Mouse (Mus musculus): ENCODE measurements around the gene Maf. TPM values are rescaled to one million over a fixed set of nuclear protein-coding genes. Genes with fewer than 3 reads are reported as not detected.

Gene Maf
- polyA plus RNA-seq, 1 experiment from 2014 or later = 17.0 TPM

DNA sequence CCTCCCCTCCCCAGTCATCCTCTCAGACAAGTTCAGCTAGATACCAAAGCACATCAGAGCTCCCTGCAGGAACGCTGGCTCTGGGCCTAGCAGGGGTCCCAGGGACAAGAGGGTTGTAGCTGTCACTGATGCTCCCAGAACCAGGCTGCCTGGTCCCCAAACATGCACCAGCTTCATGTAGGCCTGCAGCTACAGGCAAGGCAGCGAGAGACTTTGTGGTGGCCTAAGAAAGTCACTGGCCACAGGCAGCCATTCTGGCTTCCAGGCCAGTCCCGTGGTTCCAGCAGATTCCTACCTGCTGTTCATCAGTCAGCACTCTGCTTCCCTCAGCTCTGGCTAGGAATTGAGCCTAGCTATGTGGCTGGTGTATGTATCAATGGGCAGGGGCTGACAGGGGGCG, 10.9 kb downstream of the Maf start:
- no peak for ATAC-seq (ENCODE audit: low FRiP score)
- no peak overlapping the region for H3K9ac ChIP-seq

DNA sequence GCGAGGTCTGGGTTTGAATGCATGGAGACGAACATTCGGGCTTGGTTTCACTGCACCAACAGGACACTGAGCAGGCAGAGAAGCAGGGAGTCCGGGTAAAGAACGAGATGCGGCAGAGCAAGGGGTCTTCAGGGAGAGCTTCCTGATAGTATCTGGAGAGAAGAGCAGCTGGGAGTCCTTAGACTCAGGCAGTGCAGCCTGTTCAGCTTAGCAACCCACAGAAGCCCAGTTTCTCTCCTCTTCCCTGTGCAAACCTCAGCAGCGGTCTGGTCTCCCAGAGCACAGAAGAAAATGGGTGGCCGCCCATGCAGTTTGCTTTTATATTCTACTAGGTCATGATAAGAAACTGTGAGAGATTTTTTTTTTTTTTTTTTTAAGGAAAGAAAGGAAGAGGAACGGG, 20.2 kb downstream of the Maf start:
- Histone ChIP-seq H3K36me3 (replicated peaks; ENCODE audit: control insufficient read depth, insufficient read depth) (no peaks in the 10 kb centered on the region), H3K9me3 (ENCODE audit: control insufficient read depth, low read length) (no peaks in the 10 kb centered on the region), H3K4me1 (replicated peaks; ENCODE audit: control insufficient read depth, insufficient read depth, low read length) (no peaks in the 10 kb centered on the region), H3K4me2 (replicated peaks) (no peak overlapping the region), H3K9ac (no peak overlapping the region), H3K27ac (no peak overlapping the region), H3K4me3 (replicated peaks; ENCODE audit: low read length) (no peak overlapping the region), H3K27me3 (ENCODE audit: control insufficient read depth, insufficient read depth, low read length) (no peaks in the 10 kb centered on the region)
- WGBS = 78% methylated on average over 9 of the region's 9 CpGs
- DNase-seq (ENCODE audit: low spot score) = no peak
- ATAC-seq (ENCODE audit: low FRiP score) = no peak

More for the DNA sequence above, 10.9 kb downstream of the Maf start:
- Histone ChIP-seq H3K4me3 (replicated peaks; ENCODE audit: low read length) (no peak overlapping the region), H3K4me2 (replicated peaks) (no peak overlapping the region), H3K9me3 (ENCODE audit: control insufficient read depth, low read length) (no peaks in the 10 kb centered on the region), H3K4me1 (replicated peaks; ENCODE audit: control insufficient read depth, insufficient read depth, low read length) (no peaks in the 10 kb centered on the region), H3K27ac (no peak overlapping the region), H3K27me3 (ENCODE audit: control insufficient read depth, insufficient read depth, low read length) (no peaks in the 10 kb centered on the region), H3K36me3 (replicated peaks; ENCODE audit: control insufficient read depth, insufficient read depth) (no peaks in the 10 kb centered on the region)
- DNase-seq (ENCODE audit: low spot score) = no peak
- WGBS = 79% methylated on average over 4 of the region's 4 CpGs

DNA sequence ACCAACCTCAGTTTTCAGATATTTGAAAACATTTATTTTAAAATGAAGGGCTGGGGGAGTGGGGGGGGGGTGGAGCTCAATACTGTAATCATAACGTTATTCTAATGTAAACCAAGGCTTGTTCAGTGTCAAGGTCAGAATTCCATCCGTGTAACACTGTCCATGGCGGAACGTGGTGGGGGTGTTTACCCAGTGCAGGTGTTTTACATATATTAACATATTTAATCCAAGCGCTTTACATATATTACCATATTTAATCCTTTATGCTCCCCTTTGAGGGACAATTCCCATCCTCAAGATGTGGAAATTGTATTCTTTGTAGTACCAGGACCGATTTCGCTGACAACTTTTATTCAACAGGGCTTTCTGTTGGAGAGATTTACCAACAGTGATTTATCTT, 24.3 kb downstream of the Maf start:
- Histone ChIP-seq H3K4me1 (replicated peaks; ENCODE audit: control insufficient read depth, insufficient read depth, low read length) (no peaks in the 10 kb centered on the region), H3K4me3 (replicated peaks; ENCODE audit: low read length) (no peak overlapping the region), H3K27me3 (ENCODE audit: control insufficient read depth, insufficient read depth, low read length) (no peaks in the 10 kb centered on the region), H3K9ac (no peak overlapping the region), H3K36me3 (replicated peaks; ENCODE audit: control insufficient read depth, insufficient read depth) (no peaks in the 10 kb centered on the region), H3K27ac (no peak overlapping the region), H3K9me3 (ENCODE audit: control insufficient read depth, low read length) (no peaks in the 10 kb centered on the region), H3K4me2 (replicated peaks) (no peak overlapping the region)
- 33% methylated on average over 7 of the region's 7 CpGs for WGBS
- no peak for DNase-seq (ENCODE audit: low spot score)
- no peak for ATAC-seq (ENCODE audit: low FRiP score)

GRCm38 (mm10) chr8:115679539-115679938, 28.1 kb downstream of the Maf start:
- Histone ChIP-seq H3K27me3 (ENCODE audit: control insufficient read depth, insufficient read depth, low read length) (no peaks in the 10 kb centered on the region), H3K4me1 (replicated peaks; ENCODE audit: control insufficient read depth, insufficient read depth, low read length) (no peaks in the 10 kb centered on the region), H3K36me3 (replicated peaks; ENCODE audit: control insufficient read depth, insufficient read depth) (no peaks in the 10 kb centered on the region), H3K4me2 (replicated peaks) (no peak overlapping the region), H3K9ac (no peak overlapping the region), H3K27ac (no peak overlapping the region), H3K4me3 (replicated peaks; ENCODE audit: low read length) (no peak overlapping the region), H3K9me3 (ENCODE audit: control insufficient read depth, low read length) (no peaks in the 10 kb centered on the region)
- no peak for DNase-seq (ENCODE audit: low spot score)
- WGBS = 67% methylated on average over 7 of the region's 7 CpGs
- no peak for ATAC-seq (ENCODE audit: low FRiP score)

GRCm38 (mm10) chr8:115664866-115665265, 42.7 kb downstream of the Maf start:
- Histone ChIP-seq H3K36me3 (replicated peaks; ENCODE audit: control insufficient read depth, insufficient read depth) (no peaks in the 10 kb centered on the region), H3K4me3 (replicated peaks; ENCODE audit: low read length) (no peak overlapping the region), H3K27ac (no peak overlapping the region), H3K9ac (no peak overlapping the region), H3K4me1 (replicated peaks; ENCODE audit: control insufficient read depth, insufficient read depth, low read length) (no peaks in the 10 kb centered on the region), H3K9me3 (ENCODE audit: control insufficient read depth, low read length) (no peaks in the 10 kb centered on the region), H3K4me2 (replicated peaks) (no peak overlapping the region), H3K27me3 (ENCODE audit: control insufficient read depth, insufficient read depth, low read length) (no peaks in the 10 kb centered on the region)
- ATAC-seq (ENCODE audit: low FRiP score) (no peak), DNase-seq (ENCODE audit: low spot score) (no peak)
- WGBS = 92% methylated on average over 2 of the region's 2 CpGs

DNA sequence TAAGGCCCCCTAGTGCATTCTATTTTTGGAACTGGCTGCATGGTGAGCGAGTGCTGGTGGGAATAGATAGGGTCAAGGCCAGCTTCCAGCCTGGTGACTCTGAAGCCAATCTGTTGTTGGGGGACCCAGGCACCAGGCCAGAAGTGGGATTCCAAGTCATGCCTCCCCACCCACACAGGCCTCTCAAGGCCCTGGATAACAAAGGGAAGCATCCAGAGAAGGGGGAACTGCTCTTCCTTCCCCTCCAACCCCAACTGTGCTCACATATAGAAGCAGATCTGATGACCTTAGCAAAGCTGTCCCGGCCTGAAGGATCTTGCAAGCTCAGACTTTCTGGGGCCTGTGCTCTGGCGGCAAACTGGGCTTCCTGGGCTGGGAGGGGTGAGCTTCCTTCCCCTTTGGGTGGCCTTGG, 57.5 kb downstream of the Maf start:
- H3K27me3 ChIP-seq (ENCODE audit: control insufficient read depth, insufficient read depth, low read length) = no peaks in the 10 kb centered on the region
- no peaks in the 10 kb centered on the region for H3K36me3 ChIP-seq (replicated peaks; ENCODE audit: control insufficient read depth, insufficient read depth)
- no peak overlapping the region for H3K4me2 ChIP-seq (replicated peaks)
- ATAC-seq (ENCODE audit: low FRiP score) (no peak), DNase-seq (ENCODE audit: low spot score) (no peak)
- no peak overlapping the region for H3K4me3 ChIP-seq (replicated peaks; ENCODE audit: low read length)
- no peak overlapping the region for H3K27ac ChIP-seq
- 81% methylated on average over 3 of the region's 3 CpGs for WGBS
- no peaks in the 10 kb centered on the region for H3K4me1 ChIP-seq (replicated peaks; ENCODE audit: control insufficient read depth, insufficient read depth, low read length)
- no peaks in the 10 kb centered on the region for H3K9me3 ChIP-seq (ENCODE audit: control insufficient read depth, low read length)
- H3K9ac ChIP-seq = no peak overlapping the region

DNA sequence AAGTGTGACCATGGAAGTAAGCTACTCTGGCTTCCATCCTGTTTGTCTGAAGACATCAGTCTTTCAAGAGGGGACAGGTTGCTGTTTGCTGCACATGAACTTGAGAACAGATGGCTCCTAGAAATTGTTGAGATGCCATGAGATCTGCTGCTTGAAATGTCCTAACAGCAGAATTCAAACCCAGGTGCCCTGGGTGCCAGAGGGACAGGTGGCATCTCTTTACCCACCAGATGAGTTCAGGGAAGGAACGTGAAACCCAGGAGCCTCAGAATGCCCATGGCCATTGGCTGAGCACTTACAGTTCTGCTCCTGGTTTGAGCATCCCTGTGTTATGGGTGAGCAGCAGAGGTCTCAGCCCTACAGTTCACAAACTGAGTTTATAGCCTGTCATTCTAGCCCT, 62.5 kb downstream of the Maf start:
- WGBS = 100% methylated on average over 1 of the region's 1 CpGs
- ATAC-seq (ENCODE audit: low FRiP score) (no peak), DNase-seq (ENCODE audit: low spot score) (no peak)
- H3K9me3 ChIP-seq (ENCODE audit: control insufficient read depth, low read length) = no peaks in the 10 kb centered on the region
- H3K27ac ChIP-seq = no peak overlapping the region
- no peak overlapping the region for H3K4me2 ChIP-seq (replicated peaks)
- H3K9ac ChIP-seq = no peak overlapping the region
- no peaks in the 10 kb centered on the region for H3K27me3 ChIP-seq (ENCODE audit: control insufficient read depth, insufficient read depth, low read length)
- no peaks in the 10 kb centered on the region for H3K36me3 ChIP-seq (replicated peaks; ENCODE audit: control insufficient read depth, insufficient read depth)
- no peaks in the 10 kb centered on the region for H3K4me1 ChIP-seq (replicated peaks; ENCODE audit: control insufficient read depth, insufficient read depth, low read length)
- no peak overlapping the region for H3K4me3 ChIP-seq (replicated peaks; ENCODE audit: low read length)

DNA sequence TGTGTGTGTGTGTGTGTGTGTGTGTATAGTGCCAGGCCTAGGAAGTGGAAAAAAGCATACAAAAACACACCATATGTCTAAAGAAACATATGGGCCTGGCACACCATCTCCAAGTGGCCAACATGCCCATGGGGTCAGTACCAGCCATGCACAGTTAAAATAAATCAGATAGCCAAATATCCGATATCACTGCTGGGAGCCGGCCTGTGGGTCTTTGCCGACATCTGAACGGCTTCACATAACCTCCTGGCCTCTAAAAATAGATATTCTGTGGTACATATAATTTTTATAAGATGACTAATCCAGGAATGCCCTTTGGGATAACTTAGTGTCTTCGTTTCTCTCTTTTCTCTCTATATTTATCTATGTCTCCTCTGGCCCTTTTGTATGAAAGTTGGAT, 65.7 kb downstream of the Maf start:
- no peak overlapping the region for H3K4me3 ChIP-seq (replicated peaks; ENCODE audit: low read length)
- H3K4me1 ChIP-seq (replicated peaks; ENCODE audit: control insufficient read depth, insufficient read depth, low read length) = no peaks in the 10 kb centered on the region
- ATAC-seq (ENCODE audit: low FRiP score) (no peak), DNase-seq (ENCODE audit: low spot score) (no peak)
- WGBS = 95% methylated on average over 5 of the region's 5 CpGs
- H3K27me3 ChIP-seq (ENCODE audit: control insufficient read depth, insufficient read depth, low read length) = no peaks in the 10 kb centered on the region
- no peak overlapping the region for H3K9ac ChIP-seq
- H3K9me3 ChIP-seq (ENCODE audit: control insufficient read depth, low read length) = no peaks in the 10 kb centered on the region
- H3K27ac ChIP-seq = no peak overlapping the region
- H3K4me2 ChIP-seq (replicated peaks) = no peak overlapping the region
- H3K36me3 ChIP-seq (replicated peaks; ENCODE audit: control insufficient read depth, insufficient read depth) = no peaks in the 10 kb centered on the region

- DNase-seq (ENCODE audit: low spot score) (no peak), ATAC-seq (ENCODE audit: low FRiP score) (no peak)
- Histone ChIP-seq H3K4me3 (replicated peaks; ENCODE audit: low read length) (no peak overlapping the region), H3K36me3 (replicated peaks; ENCODE audit: control insufficient read depth, insufficient read depth) (no peaks in the 10 kb centered on the region), H3K4me2 (replicated peaks) (no peak overlapping the region), H3K9ac (no peak overlapping the region), H3K4me1 (replicated peaks; ENCODE audit: control insufficient read depth, insufficient read depth, low read length) (no peaks in the 10 kb centered on the region), H3K27ac (no peak overlapping the region), H3K9me3 (ENCODE audit: control insufficient read depth, low read length) (no peaks in the 10 kb centered on the region), H3K27me3 (ENCODE audit: control insufficient read depth, insufficient read depth, low read length) (no peaks in the 10 kb centered on the region)
- WGBS = 85% methylated on average over 5 of the region's 5 CpGs
These were observed 67.6 kb downstream of the Maf start for GRCm38 (mm10) chr8:115639951-115640350.

DNA sequence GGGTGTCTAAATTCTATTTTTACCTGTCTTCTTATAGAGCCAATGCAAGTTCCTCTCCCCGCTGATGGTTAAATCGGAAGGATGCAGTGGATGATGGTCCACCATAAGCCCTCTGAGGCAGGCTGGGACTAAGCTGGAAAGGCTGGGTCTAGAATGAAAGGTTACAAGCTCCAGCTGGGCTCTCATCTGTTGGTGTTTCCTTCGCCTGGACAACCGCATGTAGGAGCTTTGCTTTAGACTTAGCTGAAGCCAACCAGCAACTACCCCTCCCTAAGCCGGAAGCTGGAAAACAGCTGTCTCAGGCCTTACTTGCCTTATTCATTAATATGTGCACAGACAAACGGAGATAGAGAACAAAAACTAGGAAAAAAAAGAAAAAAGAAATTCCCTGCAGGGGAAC, 70.8 kb downstream of the Maf start:
- no peaks in the 10 kb centered on the region for H3K9me3 ChIP-seq (ENCODE audit: control insufficient read depth, low read length)
- no peak for ATAC-seq (ENCODE audit: low FRiP score)
- no peaks in the 10 kb centered on the region for H3K4me1 ChIP-seq (replicated peaks; ENCODE audit: control insufficient read depth, insufficient read depth, low read length)
- no peak overlapping the region for H3K9ac ChIP-seq
- H3K36me3 ChIP-seq (replicated peaks; ENCODE audit: control insufficient read depth, insufficient read depth) = no peaks in the 10 kb centered on the region
- DNase-seq (ENCODE audit: low spot score) = no peak
- H3K27me3 ChIP-seq (ENCODE audit: control insufficient read depth, insufficient read depth, low read length) = no peaks in the 10 kb centered on the region
- no peak overlapping the region for H3K4me3 ChIP-seq (replicated peaks; ENCODE audit: low read length)
- no peak overlapping the region for H3K4me2 ChIP-seq (replicated peaks)
- WGBS = 85% methylated on average over 6 of the region's 6 CpGs
- no peak overlapping the region for H3K27ac ChIP-seq
